Mouse (Mus musculus): Measurements from ENCODE around the gene Zfp541. TPM values are rescaled to one million over a fixed set of nuclear protein-coding genes. Genes with fewer than 3 reads are reported as not detected.
A peak's percentile ranks its signal among the peaks of the same experiment; 100 is the strongest.

The Zfp541 gene
- polyA plus RNA-seq, 2 experiments, result 0.02 TPM; not detected in 1

DNA sequence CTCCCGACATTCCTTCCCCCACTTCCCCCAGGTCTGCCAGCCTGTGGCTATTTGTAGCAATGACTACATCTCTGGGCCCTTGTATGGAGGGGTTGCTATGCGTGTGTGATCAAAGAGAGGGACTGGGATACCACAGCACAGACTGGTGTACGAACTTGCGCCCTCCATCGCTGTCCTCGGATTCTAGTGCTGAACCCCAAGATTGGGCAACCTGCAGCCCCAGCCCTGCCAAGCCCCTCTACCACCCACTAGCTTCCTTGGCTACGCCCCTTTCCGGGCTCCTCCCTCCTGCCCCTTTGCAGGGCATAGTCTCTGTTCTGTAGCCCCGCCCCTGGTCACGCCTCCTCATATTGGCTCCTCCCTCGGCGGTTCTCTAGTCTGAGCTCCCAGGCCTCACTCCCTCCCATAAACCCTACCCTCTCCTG, 67.8 kb downstream of the Zfp541 start, which contains the start of gene Slc8a2:
Gene Slc8a2 (plus strand): TSS at position 406 of the 425 bp plus-strand sequence.
- no peaks in the 10 kb centered on the region for H3K4me1 ChIP-seq (replicated peaks; ENCODE audit: control insufficient read depth in 2 of 2, insufficient read depth in 2 of 2, low read length in 1 of 2)
- peak within 1 kb of the TSS; percentile 1 for H3K4me2 ChIP-seq (ENCODE audit: low read depth)
- no peaks in the 10 kb centered on the region for H3K9me3 ChIP-seq (ENCODE audit: control insufficient read depth, low read length)
- H3K27me3 ChIP-seq (ENCODE audit: control insufficient read depth, insufficient read depth, low read length), result peaks cover 17% of the 10 kb centered on the region
- DNase-seq (ENCODE audit: low read depth in 3 of 3, low spot score in 3 of 3) (peak in 2 of 3 experiments; percentile 32 to 34), ATAC-seq (ENCODE audit: insufficient read depth) (peak; percentile 60)
- H3K9ac ChIP-seq (replicated peaks), result no peak within 1 kb of the TSS
- peak within 1 kb of the TSS in 1 of 2 experiments; percentile 18; a peak in 1 of 4 replicates for H3K4me3 ChIP-seq (ENCODE audit: insufficient read depth in 1 of 2, low read depth in 2 of 2, low read length in 2 of 2)
- no peaks in the 10 kb centered on the region for H3K36me3 ChIP-seq (replicated peaks; ENCODE audit: control insufficient read depth, insufficient read depth, low read depth)
- WGBS (ENCODE audit: insufficient replicate concordance), result 5% methylated on average over 12 of the region's 12 CpGs
- TF ChIP-seq EP300 (IDR thresholded peaks at IDR 0.05; ENCODE audit: low read depth), result no peak
- no peak for TF ChIP-seq CTCF (IDR thresholded peaks at IDR 0.05; ENCODE audit: low read depth)
- no peak within 1 kb of the TSS for H3K27ac ChIP-seq

DNA sequence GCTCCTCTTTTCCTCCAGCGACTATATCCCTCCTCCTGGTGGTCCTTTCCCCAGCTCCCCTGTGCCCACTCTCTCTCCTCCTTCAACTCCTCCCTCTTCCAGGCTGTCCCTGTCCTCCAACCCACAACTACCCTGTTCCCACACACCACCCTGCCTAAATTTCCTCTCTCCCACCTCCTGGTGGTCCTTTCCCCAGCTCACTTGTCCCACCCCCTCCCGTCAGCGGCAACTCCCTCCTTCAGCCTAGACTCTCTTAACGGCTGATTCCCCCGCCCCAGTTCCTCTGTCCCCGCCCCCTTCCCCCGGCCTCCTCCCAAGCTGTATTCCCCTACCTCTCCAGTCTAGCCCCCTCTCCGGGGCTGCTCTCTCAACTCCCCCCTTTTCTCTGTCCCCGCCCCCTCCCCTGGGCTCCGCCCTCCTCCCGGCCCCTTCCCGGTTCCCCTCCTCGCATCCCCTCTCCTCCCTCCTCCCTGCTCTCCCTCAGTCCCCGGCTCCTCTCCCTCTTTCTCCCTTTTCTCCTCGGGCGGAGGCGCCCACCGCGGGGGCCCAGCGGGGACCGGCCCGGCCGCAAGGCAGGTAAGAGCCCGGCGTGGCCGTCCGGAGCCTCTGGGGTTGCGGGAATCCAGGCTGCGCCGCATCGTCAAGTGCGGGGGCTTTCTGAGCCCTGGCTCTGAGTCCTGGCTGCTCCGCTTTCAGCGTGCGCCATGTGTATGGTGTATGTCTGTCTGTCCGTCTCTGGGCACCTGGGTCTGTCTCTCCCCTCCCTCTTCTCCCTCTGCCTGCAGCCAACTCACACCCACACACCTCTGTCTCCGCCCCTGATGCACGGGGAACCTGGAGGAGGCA, 68.5 kb downstream of the Zfp541 start:
- H3K9ac ChIP-seq (replicated peaks), result no peak overlapping the region
- WGBS (ENCODE audit: insufficient replicate concordance), result 4% methylated on average over 37 of the region's 38 CpGs
- peak; percentile 24; the same call in 1 of the 2 replicates for ATAC-seq (ENCODE audit: insufficient read depth)
- peaks cover 17% of the 10 kb centered on the region for H3K27me3 ChIP-seq (ENCODE audit: control insufficient read depth, insufficient read depth, low read length)
- TF ChIP-seq CTCF (IDR thresholded peaks at IDR 0.05; ENCODE audit: low read depth), result no peak
- no peak for TF ChIP-seq EP300 (IDR thresholded peaks at IDR 0.05; ENCODE audit: low read depth)
- no peaks in the 10 kb centered on the region for H3K36me3 ChIP-seq (replicated peaks; ENCODE audit: control insufficient read depth, insufficient read depth, low read depth)
- peak overlapping the region in 1 of 2 experiments; percentile 18; a peak in 1 of 4 replicates for H3K4me3 ChIP-seq (ENCODE audit: insufficient read depth in 1 of 2, low read depth in 2 of 2, low read length in 2 of 2)
- no peak for DNase-seq (ENCODE audit: low read depth in 3 of 3, low spot score in 3 of 3)
- peak overlapping the region; percentile 1 for H3K4me2 ChIP-seq (ENCODE audit: low read depth)
- H3K4me1 ChIP-seq (replicated peaks; ENCODE audit: control insufficient read depth in 2 of 2, insufficient read depth in 2 of 2, low read length in 1 of 2), result no peaks in the 10 kb centered on the region
- H3K9me3 ChIP-seq (ENCODE audit: control insufficient read depth, low read length), result no peaks in the 10 kb centered on the region
- H3K27ac ChIP-seq, result no peak overlapping the region

DNA sequence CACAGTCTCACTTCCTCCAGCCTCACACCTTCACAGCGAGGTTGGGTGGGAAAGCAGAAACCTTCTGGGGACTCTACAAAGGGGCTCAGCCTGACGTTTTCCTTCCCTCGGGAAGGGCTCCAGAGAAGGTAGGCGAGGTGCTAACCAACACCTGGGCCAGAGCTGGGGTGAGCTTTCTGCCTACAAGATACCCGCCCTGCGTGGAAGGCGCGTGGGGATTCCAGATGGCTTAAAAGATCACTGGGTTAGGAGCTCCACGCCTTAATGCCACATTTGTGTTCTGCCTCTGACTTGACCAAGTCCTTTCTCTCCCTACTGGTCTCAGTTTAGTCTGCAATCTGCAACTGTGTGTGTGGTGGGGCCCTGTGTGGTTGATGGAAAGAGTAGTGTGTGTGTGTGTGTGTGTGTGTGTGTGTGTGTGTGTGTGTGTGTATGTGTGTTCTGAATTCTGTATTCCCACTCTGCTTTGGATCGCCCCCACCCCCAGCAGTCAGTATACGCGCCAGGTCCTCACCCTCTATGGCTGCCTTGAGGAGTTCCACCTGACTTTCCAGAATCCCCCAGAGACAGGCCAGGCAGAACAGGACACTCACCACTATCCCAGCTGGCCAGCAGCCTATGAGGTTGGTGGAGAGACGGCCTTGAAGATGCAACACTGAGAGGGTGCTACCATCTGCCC, 69.5 kb downstream of the Zfp541 start:
- no peak overlapping the region for H3K9ac ChIP-seq (replicated peaks)
- H3K4me2 ChIP-seq (ENCODE audit: low read depth), result no peak overlapping the region
- no peaks in the 10 kb centered on the region for H3K9me3 ChIP-seq (ENCODE audit: control insufficient read depth, low read length)
- no peak for ATAC-seq (ENCODE audit: insufficient read depth)
- H3K4me3 ChIP-seq (ENCODE audit: insufficient read depth in 1 of 2, low read depth in 2 of 2, low read length in 2 of 2), result no peak overlapping the region
- peaks cover 17% of the 10 kb centered on the region for H3K27me3 ChIP-seq (ENCODE audit: control insufficient read depth, insufficient read depth, low read length)
- DNase-seq (ENCODE audit: low read depth in 3 of 3, low spot score in 3 of 3), result no peak
- H3K27ac ChIP-seq, result no peak overlapping the region
- H3K4me1 ChIP-seq (replicated peaks; ENCODE audit: control insufficient read depth in 2 of 2, insufficient read depth in 2 of 2, low read length in 1 of 2), result no peaks in the 10 kb centered on the region
- TF ChIP-seq EP300 (IDR thresholded peaks at IDR 0.05; ENCODE audit: low read depth) (no peak), CTCF (IDR thresholded peaks at IDR 0.05; ENCODE audit: low read depth) (no peak)
- 30% methylated on average over 13 of the region's 13 CpGs for WGBS (ENCODE audit: insufficient replicate concordance)
- no peaks in the 10 kb centered on the region for H3K36me3 ChIP-seq (replicated peaks; ENCODE audit: control insufficient read depth, insufficient read depth, low read depth)

DNA sequence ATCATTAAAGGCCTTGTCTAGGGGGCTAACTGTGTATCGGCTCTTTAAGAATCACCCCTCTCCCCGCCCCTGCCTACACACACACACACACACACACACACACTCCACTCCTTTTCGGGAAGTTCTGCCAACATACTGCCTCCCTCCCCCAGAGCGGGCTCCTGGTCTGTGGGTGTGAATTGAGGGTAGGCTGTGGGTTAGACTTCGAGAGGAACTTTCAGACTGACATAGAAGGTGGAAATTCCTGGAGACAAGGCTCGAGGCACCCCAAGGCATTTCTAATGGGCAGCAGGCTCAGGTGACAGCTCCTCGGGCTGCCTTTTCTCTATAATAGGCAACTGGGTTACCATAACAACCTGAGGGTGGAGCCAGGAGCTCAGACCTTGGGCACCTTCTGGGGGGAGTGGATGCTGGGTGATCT, 70.6 kb downstream of the Zfp541 start:
- H3K9me3 ChIP-seq (ENCODE audit: control insufficient read depth, low read length), result no peaks in the 10 kb centered on the region
- H3K27me3 ChIP-seq (ENCODE audit: control insufficient read depth, insufficient read depth, low read length), result peaks cover 17% of the 10 kb centered on the region

DNA sequence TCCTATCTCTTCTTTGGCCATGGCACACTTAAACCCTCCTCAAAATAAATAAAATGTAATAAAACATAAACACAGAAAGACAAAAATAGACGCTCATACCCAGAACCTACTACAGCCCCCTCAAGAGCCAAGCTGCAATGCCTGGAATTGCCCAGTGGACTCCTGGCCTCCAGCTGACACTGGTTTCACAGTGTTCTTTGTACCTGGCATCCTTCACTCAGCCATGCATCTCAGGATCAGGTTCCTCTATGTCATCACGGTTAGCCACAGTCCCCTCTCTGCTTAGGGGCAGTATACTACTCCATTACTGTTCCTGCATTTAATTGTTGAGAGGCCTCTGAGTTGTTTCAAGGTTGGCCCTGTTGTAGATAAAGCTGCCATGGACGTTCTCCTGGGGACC, 71.3 kb downstream of the Zfp541 start:
- no peaks in the 10 kb centered on the region for H3K36me3 ChIP-seq (replicated peaks; ENCODE audit: control insufficient read depth, insufficient read depth, low read depth)
- ATAC-seq (ENCODE audit: insufficient read depth) (no peak), DNase-seq (ENCODE audit: low read depth in 3 of 3, low spot score in 3 of 3) (no peak)
- no peaks in the 10 kb centered on the region for H3K4me1 ChIP-seq (replicated peaks; ENCODE audit: control insufficient read depth in 2 of 2, insufficient read depth in 2 of 2, low read length in 1 of 2)
- no peak overlapping the region for H3K4me3 ChIP-seq (ENCODE audit: insufficient read depth in 1 of 2, low read depth in 2 of 2, low read length in 2 of 2)
- 46% methylated on average over 3 of the region's 3 CpGs for WGBS (ENCODE audit: insufficient replicate concordance)
- TF ChIP-seq CTCF (IDR thresholded peaks at IDR 0.05; ENCODE audit: low read depth) (no peak), EP300 (IDR thresholded peaks at IDR 0.05; ENCODE audit: low read depth) (no peak)
- H3K9me3 ChIP-seq (ENCODE audit: control insufficient read depth, low read length), result no peaks in the 10 kb centered on the region
- H3K9ac ChIP-seq (replicated peaks), result no peak overlapping the region
- peaks cover 17% of the 10 kb centered on the region for H3K27me3 ChIP-seq (ENCODE audit: control insufficient read depth, insufficient read depth, low read length)
- no peak overlapping the region for H3K27ac ChIP-seq
- H3K4me2 ChIP-seq (ENCODE audit: low read depth), result no peak overlapping the region

More for the DNA sequence above, 70.6 kb downstream of the Zfp541 start:
- WGBS (ENCODE audit: insufficient replicate concordance), result 6% methylated on average over 7 of the region's 7 CpGs
- no peak overlapping the region for H3K4me3 ChIP-seq (ENCODE audit: insufficient read depth in 1 of 2, low read depth in 2 of 2, low read length in 2 of 2)
- TF ChIP-seq EP300 (IDR thresholded peaks at IDR 0.05; ENCODE audit: low read depth) (no peak), CTCF (IDR thresholded peaks at IDR 0.05; ENCODE audit: low read depth) (no peak)
- no peak overlapping the region for H3K27ac ChIP-seq
- no peak overlapping the region for H3K9ac ChIP-seq (replicated peaks)
- ATAC-seq (ENCODE audit: insufficient read depth) (no peak), DNase-seq (ENCODE audit: low read depth in 3 of 3, low spot score in 3 of 3) (no peak)
- no peaks in the 10 kb centered on the region for H3K4me1 ChIP-seq (replicated peaks; ENCODE audit: control insufficient read depth in 2 of 2, insufficient read depth in 2 of 2, low read length in 1 of 2)
- H3K36me3 ChIP-seq (replicated peaks; ENCODE audit: control insufficient read depth, insufficient read depth, low read depth), result no peaks in the 10 kb centered on the region
- H3K4me2 ChIP-seq (ENCODE audit: low read depth), result no peak overlapping the region
